8 mouse cellular contexts compared by ENCODE assay signal in the genomic region with DNA sequence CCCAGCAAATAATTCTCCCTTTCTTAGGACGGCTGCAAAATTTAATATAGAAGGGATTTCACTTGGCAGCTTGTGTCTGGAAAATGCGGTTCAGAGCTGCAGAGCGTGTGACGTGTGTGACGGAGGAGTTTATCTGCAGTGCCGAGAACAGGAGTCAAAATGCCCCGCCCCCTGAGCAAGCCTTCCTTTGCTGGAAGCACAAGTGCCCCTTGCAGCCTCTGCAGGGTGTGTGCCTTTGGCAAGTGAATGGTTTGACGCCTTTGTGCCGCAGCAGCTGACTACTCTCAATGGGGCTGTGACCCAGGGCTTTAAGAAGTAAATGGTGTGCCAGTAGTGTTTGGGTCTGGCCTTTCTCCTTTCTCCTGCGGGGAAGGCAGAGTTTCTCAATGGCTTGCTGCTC.
DNase-seq lines count a peak whose midpoint lies in the region; ATAC-seq lines count a peak whose summit lies in the region.

No protein-coding gene starts in this region.

- DNase-seq in layer of hippocampus, postnatal 14 days (ENCODE audit: low spot score in 2 of 2) = peak; percentile 21 to 34
- DNase-seq in layer of hippocampus, adult 9-10 months (ENCODE audit: low spot score) = no peak
- peak; percentile 70 for DNase-seq in hindbrain, embryonic 11.5 days (ENCODE audit: low spot score)
- DNase-seq in lung, postnatal 10 days = peak; percentile 32
- DNase-seq in right cerebral cortex, postnatal 4 days = peak; percentile 47
- no peak for DNase-seq in adipocyte (ENCODE audit: low spot score)

- no peak overlapping the region for H3K9ac ChIP-seq in forebrain, embryonic 12.5 days
- H3K9ac ChIP-seq in hindbrain, embryonic 11.5 days (ENCODE audit: low read depth, low read length) = no peak overlapping the region

- H3K27ac ChIP-seq in forebrain, embryonic 12.5 days = peak overlapping the region; percentile 83
- 0 out of 2 replicates have a peak overlapping the region, but pooled peaks have one; percentile 2 for H3K27ac ChIP-seq in hindbrain, embryonic 11.5 days (ENCODE audit: low read depth, low read length)

- H3K4me3 ChIP-seq in forebrain, embryonic 12.5 days (replicated peaks) = no peak overlapping the region
- no peak overlapping the region for H3K4me3 ChIP-seq in hindbrain, embryonic 11.5 days (ENCODE audit: low read depth, low read length)

- ATAC-seq in forebrain, embryonic 12.5 days (ENCODE audit: low FRiP score) = peak; percentile 77
- ATAC-seq in hindbrain, embryonic 11.5 days (ENCODE audit: low FRiP score) = peak; percentile 79
- ATAC-seq in erythroid progenitor cell, adult 5-6 weeks (replicated peaks; ENCODE audit: low FRiP score, poor library complexity, severe bottlenecking) = no peak

- peak overlapping the region; percentile 35 for H3K4me2 ChIP-seq in forebrain, embryonic 12.5 days
- no peak overlapping the region for H3K4me2 ChIP-seq in hindbrain, embryonic 11.5 days (replicated peaks; ENCODE audit: low read depth, low read length)

- WGBS in forebrain, embryonic 12.5 days = 11% methylated on average over 10 of the region's 10 CpGs
- WGBS in hindbrain, embryonic 11.5 days = 21% methylated on average over 10 of the region's 10 CpGs

- no peaks in the 10 kb centered on the region for H3K36me3 ChIP-seq in forebrain, embryonic 12.5 days (replicated peaks)
- no peaks in the 10 kb centered on the region for H3K36me3 ChIP-seq in hindbrain, embryonic 11.5 days (ENCODE audit: control insufficient read depth, insufficient read depth, low read length)

- H3K4me1 ChIP-seq in forebrain, embryonic 12.5 days = peaks cover 36% of the 10 kb centered on the region
- 0 out of 2 replicates have a peak, but pooled peaks cover 4% of the 10 kb centered on the region for H3K4me1 ChIP-seq in hindbrain, embryonic 11.5 days (replicated peaks; ENCODE audit: control insufficient read depth, insufficient read depth, low read length)

- H3K9me3 ChIP-seq in forebrain, embryonic 12.5 days = no peaks in the 10 kb centered on the region
- H3K9me3 ChIP-seq in hindbrain, embryonic 11.5 days (ENCODE audit: control insufficient read depth, low read length) = no peaks in the 10 kb centered on the region

- no peaks in the 10 kb centered on the region; the same call in 1 of the 2 replicates for H3K27me3 ChIP-seq in forebrain, embryonic 12.5 days
- H3K27me3 ChIP-seq in hindbrain, embryonic 11.5 days (ENCODE audit: control insufficient read depth, insufficient read depth, low read length) = no peaks in the 10 kb centered on the region

Comparison
In these comparisons a context has a peak if more than half of its experiments do, and no peak if none do; other contexts are left out.
1. DNase-seq: peak in layer of hippocampus, postnatal 14 days (2 of 2), hindbrain, embryonic 11.5 days (single experiment), lung, postnatal 10 days (single experiment) and right cerebral cortex, postnatal 4 days (single experiment); none in layer of hippocampus, adult 9-10 months (single experiment) and adipocyte (single experiment).